Mouse (Mus musculus) kidney, postnatal 0 days (tissue): ENCODE measurements at regions not wholly inside any gene's neighbourhood (a gene's known extent, or its start where the extent isn't known, plus 50 kb on each side); places are given as distances from the start of the nearest gene placed in this dataset.

Experiments
- ATAC-seq: fragments of 200-750 bp; cut with Nextera tagmentation; replicated peaks from 2 replicates; pipeline ENCODE4 v1.8.0; 2017; ENCODE audit warnings: low read depth, moderate number of reproducible peaks, moderate TSS enrichment, moderate library complexity; ENCODE audit not compliant: low FRiP score
- DNase-seq: peaks from one replicate; pipeline ENCODE4 v3.0.0-alpha.2; 2016; ENCODE audit warnings: low spot score
- H3K27ac ChIP-seq: fragments of 300-500 bp; sonication (generic); 2 replicates; pipeline ENCODE4 v1.5.1; 2014; ENCODE audit warnings: mild to moderate bottlenecking
- H3K27me3 ChIP-seq: fragments of 300-500 bp; sonication (generic); 2 replicates; pipeline ENCODE4 v1.6.1; 2014; ENCODE audit warnings: low read length, mixed read lengths; ENCODE audit not compliant: insufficient read depth
- H3K36me3 ChIP-seq: fragments of 300-500 bp; sonication (generic); 2 replicates; pipeline ENCODE4 v1.6.1; 2014; ENCODE audit warnings: low read length, mixed read lengths; ENCODE audit not compliant: insufficient read depth
- H3K4me1 ChIP-seq: fragments of 300-500 bp; sonication (generic); replicated peaks from 2 replicates; pipeline ENCODE4 v1.6.1; 2014; ENCODE audit warnings: antibody characterized with exemption, low read length, mixed read lengths; ENCODE audit not compliant: insufficient read depth
- H3K4me2 ChIP-seq: fragments of 300-500 bp; sonication (generic); 2 replicates; pipeline ENCODE4 v1.6.1; 2014; ENCODE audit warnings: mild to moderate bottlenecking, low read length, moderate library complexity, mixed read lengths
- H3K4me3 ChIP-seq: fragments of 300-500 bp; sonication (generic); replicated peaks from 2 replicates; pipeline ENCODE4 v1.5.1; 2014; ENCODE audit warnings: low read depth, low read length
- H3K9ac ChIP-seq: fragments of 300-500 bp; sonication (generic); 2 replicates; pipeline ENCODE4 v1.6.1; 2014; ENCODE audit warnings: low read depth, low read length
- H3K9me3 ChIP-seq: fragments of 300-500 bp; sonication (generic); replicated peaks from 2 replicates; pipeline ENCODE4 v1.6.1; 2016; ENCODE audit warnings: low read length, inconsistent platforms, mixed read lengths
- CTCF ChIP-seq: IDR thresholded peaks from 2 replicates; pipeline ENCODE4 v1.5.1; 2016; ENCODE audit warnings: antibody characterized with exemption, low read depth, mild to moderate bottlenecking, moderate library complexity
- WGBS: fragments of 180-500 bp; shearing (Covaris S2); extraction: QIAGEN DNeasy Blood & Tissue Kit; methylation state at CpG from one replicate; pipeline ENCODE4 v1.1.7; 2014; 5-methylcytosine and 5-hydroxymethylcytosine counted together

GRCm38 (mm10) chr12:58901931-58902330, 109.9 kb downstream of the Sec23a start:
- no peak for ATAC-seq
- no peak overlapping the region for H3K4me2 ChIP-seq
- no peaks in the 10 kb centered on the region for H3K9me3 ChIP-seq
- WGBS, result 87% methylated on average over 3 of the region's 3 CpGs
- H3K27me3 ChIP-seq, result no peaks in the 10 kb centered on the region
- H3K27ac ChIP-seq, result no peak overlapping the region
- no peaks in the 10 kb centered on the region for H3K36me3 ChIP-seq
- DNase-seq, result no peak
- TF ChIP-seq CTCF, result no peak
- H3K9ac ChIP-seq, result no peak overlapping the region
- H3K4me1 ChIP-seq, result no peaks in the 10 kb centered on the region
- H3K4me3 ChIP-seq, result no peak overlapping the region

- Histone ChIP-seq H3K4me3 (no peak overlapping the region), H3K27ac (no peak overlapping the region), H3K36me3 (no peaks in the 10 kb centered on the region), H3K9me3 (no peaks in the 10 kb centered on the region), H3K9ac (no peak overlapping the region), H3K4me2 (no peak overlapping the region), H3K27me3 (no peaks in the 10 kb centered on the region), H3K4me1 (no peaks in the 10 kb centered on the region)
- 77% methylated on average over 2 of the region's 2 CpGs for WGBS
- TF ChIP-seq CTCF, result no peak
- ATAC-seq (no peak), DNase-seq (no peak)
Observed at GRCm38 (mm10) chr12:58875808-58876207, 136.0 kb downstream of the Sec23a start.

- H3K4me2 ChIP-seq, result no peak overlapping the region
- no peak for DNase-seq
Observed at GRCm38 (mm10) chr12:58872465-58872864, 139.4 kb downstream of the Sec23a start.

GRCm38 (mm10) chr12:58856498-58856897, 155.3 kb downstream of the Sec23a start:
- no peak for ATAC-seq
- Histone ChIP-seq H3K36me3 (no peaks in the 10 kb centered on the region), H3K4me1 (no peaks in the 10 kb centered on the region), H3K9ac (no peak overlapping the region), H3K27ac (no peak overlapping the region), H3K4me2 (no peak overlapping the region), H3K4me3 (no peak overlapping the region), H3K9me3 (no peaks in the 10 kb centered on the region), H3K27me3 (no peaks in the 10 kb centered on the region)
- TF ChIP-seq CTCF, result no peak
- WGBS, result 64% methylated on average over 2 of the region's 2 CpGs
- no peak for DNase-seq

More at GRCm38 (mm10) chr12:58872465-58872864, 139.4 kb downstream of the Sec23a start:
- Histone ChIP-seq H3K4me3 (no peak overlapping the region), H3K36me3 (no peaks in the 10 kb centered on the region), H3K9me3 (no peaks in the 10 kb centered on the region), H3K27ac (no peak overlapping the region), H3K4me1 (no peaks in the 10 kb centered on the region), H3K27me3 (no peaks in the 10 kb centered on the region), H3K9ac (no peak overlapping the region)
- TF ChIP-seq CTCF, result no peak
- no peak for ATAC-seq

GRCm38 (mm10) chr12:58851677-58852385, 160.0 kb downstream of the Sec23a start:
- Histone ChIP-seq H3K4me2 (no peak overlapping the region), H3K9me3 (no peaks in the 10 kb centered on the region), H3K36me3 (no peaks in the 10 kb centered on the region), H3K27me3 (no peaks in the 10 kb centered on the region), H3K27ac (no peak overlapping the region), H3K4me1 (no peaks in the 10 kb centered on the region), H3K4me3 (no peak overlapping the region), H3K9ac (no peak overlapping the region)
- no peak for DNase-seq
- no peak for ATAC-seq
- no peak for TF ChIP-seq CTCF
- 82% methylated on average over 6 of the region's 6 CpGs for WGBS

- ATAC-seq (no peak), DNase-seq (no peak)
- Histone ChIP-seq H3K4me2 (no peak overlapping the region), H3K4me3 (no peak overlapping the region), H3K27me3 (no peaks in the 10 kb centered on the region), H3K27ac (no peak overlapping the region), H3K9me3 (no peaks in the 10 kb centered on the region), H3K4me1 (no peaks in the 10 kb centered on the region), H3K36me3 (no peaks in the 10 kb centered on the region), H3K9ac (no peak overlapping the region)
- WGBS, result 73% methylated on average over 1 of the region's 1 CpGs
- TF ChIP-seq CTCF, result no peak
Observed at GRCm38 (mm10) chr12:58829656-58830055, 182.2 kb downstream of the Sec23a start.

GRCm38 (mm10) chr12:58827864-58828263, 184.0 kb downstream of the Sec23a start:
- H3K4me2 ChIP-seq, result no peak overlapping the region
- TF ChIP-seq CTCF, result no peak

More at GRCm38 (mm10) chr12:58827864-58828263, 184.0 kb downstream of the Sec23a start:
- no peak overlapping the region for H3K4me3 ChIP-seq
- no peak overlapping the region for H3K9ac ChIP-seq
- 0 out of 2 replicates have a peak, but pooled peaks have one; percentile 40 for ATAC-seq
- H3K4me1 ChIP-seq, result no peaks in the 10 kb centered on the region
- no peak for DNase-seq
- no peaks in the 10 kb centered on the region for H3K9me3 ChIP-seq
- no peak overlapping the region for H3K27ac ChIP-seq
- no peaks in the 10 kb centered on the region for H3K27me3 ChIP-seq
- H3K36me3 ChIP-seq, result no peaks in the 10 kb centered on the region
